Mouse (Mus musculus) liver, postnatal 0 days (tissue): ENCODE data around the gene Olfr533.

ENCODE experiments used
- CTCF ChIP-seq: sonication (generic); IDR thresholded peaks from 2 replicates; pipeline ENCODE4 v1.5.1; 2016; ENCODE audit warnings: antibody characterized with exemption, low read depth
- EP300 ChIP-seq: IDR thresholded peaks from 2 replicates; pipeline ENCODE4 v1.6.1; 2016; ENCODE audit warnings: antibody characterized with exemption, low read depth, mild to moderate bottlenecking

GRCm38 (mm10) chr7:140488981-140489380 lies 25.8 kb downstream of the Olfr533 start:
- TF ChIP-seq EP300: no peak
- TF ChIP-seq CTCF: no peak
